Mouse (Mus musculus): ENCODE results near the gene Mcub.

Mcub gene

GRCm38 (mm10) chr3:129949158-129949773 is 20.7 kb downstream of the Mcub start:
- no peak for DNase-seq (ENCODE audit: extremely low read depth, low read depth, low spot score)

GRCm38 (mm10) chr3:129948359-129948758 is 21.6 kb downstream of the Mcub start:
- no peak for DNase-seq (ENCODE audit: extremely low read depth, low read depth, low spot score)

GRCm38 (mm10) chr3:129946217-129946914 is 23.6 kb downstream of the Mcub start:
- DNase-seq (ENCODE audit: extremely low read depth, low read depth, low spot score): no peak

- DNase-seq (ENCODE audit: extremely low read depth, low read depth, low spot score): no peak
Observed at GRCm38 (mm10) chr3:129943813-129944212, 26.2 kb downstream of the Mcub start.

GRCm38 (mm10) chr3:129941291-129941690 is 28.7 kb downstream of the Mcub start:
- DNase-seq (ENCODE audit: extremely low read depth, low read depth, low spot score): no peak

- no peak for DNase-seq (ENCODE audit: extremely low read depth, low read depth, low spot score)
Observed at GRCm38 (mm10) chr3:129940780-129941179, 29.2 kb downstream of the Mcub start.

GRCm38 (mm10) chr3:129939058-129939457 is 30.9 kb downstream of the Mcub start:
- DNase-seq (ENCODE audit: extremely low read depth, low read depth, low spot score): no peak

- DNase-seq (ENCODE audit: extremely low read depth, low read depth, low spot score): peak; percentile 31
Observed at GRCm38 (mm10) chr3:129937848-129938247, 32.2 kb downstream of the Mcub start.

GRCm38 (mm10) chr3:129936561-129936960 is 33.4 kb downstream of the Mcub start:
- DNase-seq (ENCODE audit: extremely low read depth, low read depth, low spot score): peak; percentile 74

- DNase-seq (ENCODE audit: extremely low read depth, low read depth, low spot score): no peak
Observed at GRCm38 (mm10) chr3:129932443-129932842, 37.6 kb downstream of the Mcub start.

- no peak for DNase-seq (ENCODE audit: extremely low read depth, low read depth, low spot score)
Observed at GRCm38 (mm10) chr3:129930213-129930778, 39.7 kb downstream of the Mcub start.

- no peak for DNase-seq (ENCODE audit: extremely low read depth, low read depth, low spot score)
Observed at GRCm38 (mm10) chr3:129925861-129926260, 44.1 kb downstream of the Mcub start.

- no peak for DNase-seq (ENCODE audit: extremely low read depth, low read depth, low spot score)
Observed at GRCm38 (mm10) chr3:129923581-129923980, 46.4 kb downstream of the Mcub start.

- no peak for DNase-seq (ENCODE audit: extremely low read depth, low read depth, low spot score)
Observed at GRCm38 (mm10) chr3:129918434-129918833, 51.6 kb downstream of the Mcub start.

GRCm38 (mm10) chr3:129917424-129917823 is 52.6 kb downstream of the Mcub start:
- DNase-seq (ENCODE audit: extremely low read depth, low read depth, low spot score): no peak

GRCm38 (mm10) chr3:129913241-129913640 is 56.8 kb downstream of the Mcub start:
- DNase-seq (ENCODE audit: extremely low read depth, low read depth, low spot score): no peak

- no peak for DNase-seq (ENCODE audit: extremely low read depth, low read depth, low spot score)
Observed at GRCm38 (mm10) chr3:129912025-129912424, 58.0 kb downstream of the Mcub start.

- no peak for DNase-seq (ENCODE audit: extremely low read depth, low read depth, low spot score)
Observed at GRCm38 (mm10) chr3:129904381-129905132, 65.4 kb downstream of the Mcub start.

- no peak for DNase-seq (ENCODE audit: extremely low read depth, low read depth, low spot score)
Observed at GRCm38 (mm10) chr3:129903866-129904265, 66.1 kb downstream of the Mcub start.

GRCm38 (mm10) chr3:129903369-129903768 is 66.6 kb downstream of the Mcub start:
- no peak for DNase-seq (ENCODE audit: extremely low read depth, low read depth, low spot score)

- no peak for DNase-seq (ENCODE audit: extremely low read depth, low read depth, low spot score)
Observed at GRCm38 (mm10) chr3:129901271-129901809, 68.7 kb downstream of the Mcub start, which contains the start of gene Casp6. TSS of gene Casp6 (plus strand) at chr3:129901425.
